Mouse (Mus musculus) 3134 (cell line): ENCODE results near the gene Gm20825.
"Not testable (repeated sequence)": the region's sequence is repeated elsewhere in the genome, so short reads cannot be mapped to it uniquely, and the experiment has no call there.

Experiments
- DNase-seq: peaks from one replicate; pipeline ENCODE4 v3.0.0-alpha.2; 2011; ENCODE audit warnings: low spot score; ENCODE audit not compliant: insufficient read length; ENCODE audit errors: extremely low read depth

Gm20825 gene

GRCm38 (mm10) chrY:8071407-8071806, at the start of gene Gm20825:
Gene Gm20825, minus strand, starts transcription at chrY:8071507.
- DNase-seq: not testable (repeated sequence)
